Mouse (Mus musculus) megakaryocyte-erythroid progenitor cell, adult 5 weeks (primary cell): ENCODE results near the gene Plekhm2. TPM values are rescaled to one million over a fixed set of nuclear protein-coding genes. Genes with fewer than 3 reads are reported as not detected.

Experiments
- polyA plus RNA-seq: library from polyadenylated mRNA; stranded (reverse); fragments of >175 nt; gene quantifications from 2 replicates; pipeline ENCODE4 v1.2.3, GENCODE M21; 2012

Gene Plekhm2
- 42.1 and 42.7 TPM in 2 replicates for polyA plus RNA-seq

GRCm38 (mm10) chr4:141664799-141665198 lies at the start of gene Plekhm2:
TSS of gene Plekhm2 (minus strand) at chr4:141664899.

GRCm38 (mm10) chr4:141685499-141685898 lies 20.8 kb upstream of the Plekhm2 start, which contains the start of gene Rsc1a1:
TSS of gene Rsc1a1 (minus strand) at chr4:141685599.

DNA sequence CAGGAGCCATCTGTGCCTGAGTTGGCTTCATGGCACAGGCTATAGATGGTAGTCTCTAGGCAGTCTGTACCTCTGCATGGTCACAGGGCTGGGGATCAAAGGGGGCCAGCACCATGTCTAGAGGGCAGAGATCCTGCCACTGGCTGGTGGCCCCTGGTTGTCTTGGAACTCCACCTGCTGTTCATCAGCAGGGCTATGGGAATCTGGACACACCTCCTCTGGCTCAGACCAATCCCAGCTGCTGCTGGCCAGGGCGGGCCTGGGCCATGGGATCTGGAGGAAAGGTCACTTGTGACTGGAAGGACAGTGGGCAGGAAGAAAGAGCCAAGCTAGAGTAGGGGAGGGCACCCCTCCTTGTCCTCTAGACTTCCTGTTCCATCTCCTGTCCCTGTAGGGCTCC lies 41.0 kb downstream of the Plekhm2 start, which contains the start of gene Slc25a34:
Slc25a34 (minus strand) TSS at position 156 of the 400 bp plus-strand sequence.

DNA sequence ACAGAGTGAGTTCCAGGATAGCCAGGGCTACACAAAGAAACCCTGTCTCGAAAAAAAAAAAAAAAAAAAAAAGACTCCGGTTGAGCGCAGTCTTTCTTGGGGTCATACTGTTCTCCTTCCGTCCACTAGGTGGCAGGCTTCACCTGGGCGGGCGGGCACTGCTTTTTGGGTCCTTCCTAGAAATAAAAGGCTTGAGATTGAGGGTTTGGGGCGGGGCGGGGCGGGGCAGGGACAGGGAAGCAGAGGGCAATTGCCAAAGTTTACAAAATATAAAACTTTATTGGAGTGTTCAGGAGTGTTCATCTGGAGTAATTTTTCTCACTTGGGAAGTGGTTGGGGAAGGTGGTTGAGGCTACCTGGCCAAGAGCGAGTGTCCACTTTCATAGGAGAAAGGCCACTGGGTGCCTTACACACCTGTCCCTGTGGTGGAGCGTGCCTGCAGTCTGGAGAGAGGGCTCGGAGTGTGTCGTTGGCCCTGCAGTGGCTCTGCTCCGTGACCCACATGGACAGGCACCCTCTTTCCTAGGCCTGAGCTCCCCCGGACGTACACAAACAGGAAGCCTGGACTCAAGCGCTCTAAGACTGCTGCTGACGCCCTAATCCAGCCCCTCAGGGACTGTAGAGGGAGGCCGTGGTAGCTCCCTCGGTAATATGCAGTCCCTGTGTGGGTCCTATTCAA lies 46.0 kb downstream of the Plekhm2 start, which contains the start of gene Tmem82:
Tmem82 (minus strand) TSS at position 69 of the 679 bp plus-strand sequence.

DNA sequence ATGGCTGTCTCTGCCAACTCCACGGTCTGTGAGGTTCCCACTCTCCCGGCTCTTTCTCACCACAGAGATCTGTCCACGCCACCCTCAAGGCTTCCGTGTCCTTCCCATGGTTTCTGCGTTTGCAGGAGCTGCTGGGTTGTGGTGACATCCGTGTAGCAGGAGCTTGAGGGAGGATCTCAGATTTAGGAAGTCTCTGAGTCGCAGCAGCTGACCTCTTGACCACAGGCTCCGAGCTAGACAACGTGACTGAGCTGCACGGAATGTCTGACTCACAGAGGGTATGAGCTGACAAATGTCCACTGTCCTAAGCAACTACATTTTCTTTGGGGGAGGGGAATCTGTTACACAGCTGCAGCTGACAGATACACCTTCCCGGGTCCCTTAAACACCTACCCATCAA lies 58.8 kb downstream of the Plekhm2 start, which contains the start of gene Fblim1:
Fblim1 (minus strand) TSS at position 236 of the 400 bp plus-strand sequence.

Other genes with a start within 250 kb of the Plekhm2 start
- gene Clcnkb, start 248.9 kb downstream of the Plekhm2 start, polyA plus RNA-seq, result not detected in 2 replicates
- 0.03 and 0.04 TPM in 2 replicates for gene Hspb7, start 244.1 kb downstream of the Plekhm2 start, polyA plus RNA-seq
- not detected in 2 replicates for gene Srarp, start 228.8 kb downstream of the Plekhm2 start, polyA plus RNA-seq
- gene Zbtb17, start 220.2 kb downstream of the Plekhm2 start, polyA plus RNA-seq, result 89.6 and 120 TPM in 2 replicates
- gene Spen, start 126.3 kb downstream of the Plekhm2 start, polyA plus RNA-seq, result 208 and 247 TPM in 2 replicates
- 0.13 and 0.33 TPM in 2 replicates for gene Fblim1, start 58.8 kb downstream of the Plekhm2 start, polyA plus RNA-seq
- gene Tmem82, start 46.3 kb downstream of the Plekhm2 start, polyA plus RNA-seq, result 1.8 TPM in 2 replicates
- gene Slc25a34, start 41.1 kb downstream of the Plekhm2 start, polyA plus RNA-seq, result 0.03 TPM in 1 of 2 replicates, not detected in the other
- gene Rsc1a1, start 20.7 kb upstream of the Plekhm2 start, polyA plus RNA-seq, result 2.7 and 2.8 TPM in 2 replicates
- gene Ddi2, start 58.5 kb upstream of the Plekhm2 start, polyA plus RNA-seq, result 11.9 and 12.8 TPM in 2 replicates
- 0.07 and 0.15 TPM in 2 replicates for gene Agmat, start 81.8 kb upstream of the Plekhm2 start, polyA plus RNA-seq
- gene Dnajc16, start 126.0 kb upstream of the Plekhm2 start, polyA plus RNA-seq, result 1.7 and 1.8 TPM in 2 replicates
- 13.0 and 16.1 TPM in 2 replicates for gene Casp9, start 128.7 kb upstream of the Plekhm2 start, polyA plus RNA-seq
- gene Cela2a, start 161.3 kb upstream of the Plekhm2 start, polyA plus RNA-seq, result not detected in 2 replicates
- not detected in 2 replicates for gene Ctrc, start 181.5 kb upstream of the Plekhm2 start, polyA plus RNA-seq
- gene Efhd2, start 210.0 kb upstream of the Plekhm2 start, polyA plus RNA-seq, result 100 and 107 TPM in 2 replicates